Mouse (Mus musculus) hindbrain, embryonic 10.5 days (tissue): ENCODE data around the gene Fscn2. TPM values are rescaled to one million over a fixed set of nuclear protein-coding genes. Genes with fewer than 3 reads are reported as not detected.

Experiments
- DNase-seq: peaks from one replicate; pipeline ENCODE4 v3.0.0-alpha.2; 2017; ENCODE audit warnings: low spot score
- H3K27ac ChIP-seq: fragments of 300-500 bp; sonication (generic); 2 replicates; pipeline ENCODE4 v1.5.1; 2016; ENCODE audit warnings: mild to moderate bottlenecking, moderate library complexity
- H3K27me3 ChIP-seq: fragments of 300-500 bp; sonication (generic); 2 replicates; pipeline ENCODE4 v1.6.1; 2016; ENCODE audit warnings: mild to moderate bottlenecking; ENCODE audit not compliant: poor library complexity, insufficient read depth, severe bottlenecking
- H3K36me3 ChIP-seq: fragments of 300-500 bp; sonication (generic); 2 replicates; pipeline ENCODE4 v1.6.1; 2016; ENCODE audit warnings: mild to moderate bottlenecking, moderate library complexity
- H3K4me1 ChIP-seq: fragments of 300-500 bp; sonication (generic); replicated peaks from 2 replicates; pipeline ENCODE4 v1.6.1; 2016; ENCODE audit warnings: mild to moderate bottlenecking
- H3K4me3 ChIP-seq: fragments of 300-500 bp; sonication (generic); 2 replicates; pipeline ENCODE4 v1.5.1; 2016; ENCODE audit warnings: mild to moderate bottlenecking, moderate library complexity
- H3K9me3 ChIP-seq: fragments of 300-500 bp; sonication (generic); 2 replicates; pipeline ENCODE4 v1.6.1; 2016; ENCODE audit warnings: mild to moderate bottlenecking, moderate library complexity
- WGBS: fragments of 180-500 bp; shearing (Covaris S2); methylation state at CpG from one replicate; pipeline ENCODE4 v1.1.7; 2016; 5-methylcytosine and 5-hydroxymethylcytosine counted together
- polyA plus RNA-seq: library from polyadenylated mRNA; unstranded; fragments of >200 nt; fragmentation: Nextera tagmentation; extraction: Ambion mirVana; gene quantifications from 2 replicates; pipeline ENCODE4 v1.2.1, GENCODE M21; 2016

Gene Fscn2
- polyA plus RNA-seq, 1 experiment from 2014 or later = 0.77 TPM

- no peaks in the 10 kb centered on the region for H3K9me3 ChIP-seq
- H3K36me3 ChIP-seq = no peaks in the 10 kb centered on the region
- H3K4me3 ChIP-seq = no peak overlapping the region
- no peak overlapping the region for H3K27ac ChIP-seq
- WGBS = 86% methylated on average over 15 of the region's 15 CpGs
- no peak for DNase-seq
- peaks cover 70% of the 10 kb centered on the region for H3K4me1 ChIP-seq
- peaks cover 10% of the 10 kb centered on the region; the same call in 1 of the 2 replicates for H3K27me3 ChIP-seq
Measured at GRCm38 (mm10) chr11:120356319-120356840, 5.0 kb upstream of the Fscn2 start.

GRCm38 (mm10) chr11:120356900-120357299 lies 4.4 kb upstream of the Fscn2 start:
- no peak overlapping the region for H3K27ac ChIP-seq
- DNase-seq = no peak
- H3K9me3 ChIP-seq = no peaks in the 10 kb centered on the region
- H3K4me1 ChIP-seq = peaks cover 69% of the 10 kb centered on the region
- no peaks in the 10 kb centered on the region for H3K36me3 ChIP-seq
- no peak overlapping the region for H3K4me3 ChIP-seq
- 93% methylated on average over 4 of the region's 4 CpGs for WGBS
- peaks cover 10% of the 10 kb centered on the region; the same call in 1 of the 2 replicates for H3K27me3 ChIP-seq

GRCm38 (mm10) chr11:120357791-120358401 lies 3.4 kb upstream of the Fscn2 start:
- H3K36me3 ChIP-seq = no peaks in the 10 kb centered on the region
- H3K4me1 ChIP-seq = peaks cover 66% of the 10 kb centered on the region
- no peaks in the 10 kb centered on the region for H3K9me3 ChIP-seq
- 24% methylated on average over 10 of the region's 10 CpGs for WGBS
- peak overlapping the region; percentile 6; the same call in 1 of the 2 replicates for H3K4me3 ChIP-seq
- peak; percentile 58 for DNase-seq
- peaks cover 5% of the 10 kb centered on the region; the same call in 1 of the 2 replicates for H3K27me3 ChIP-seq
- H3K27ac ChIP-seq = peak overlapping the region; percentile 79

- DNase-seq = no peak
Measured at GRCm38 (mm10) chr11:120359391-120359790, 1.9 kb upstream of the Fscn2 start.

GRCm38 (mm10) chr11:120360062-120360461 lies 1.3 kb upstream of the Fscn2 start:
- no peaks in the 10 kb centered on the region for H3K9me3 ChIP-seq
- 54% methylated on average over 8 of the region's 8 CpGs for WGBS
- no peaks in the 10 kb centered on the region for H3K36me3 ChIP-seq
- DNase-seq = no peak
- H3K27ac ChIP-seq = peak overlapping the region; percentile 50; the same call in 1 of the 2 replicates
- no peak overlapping the region for H3K4me3 ChIP-seq
- no peaks in the 10 kb centered on the region for H3K27me3 ChIP-seq
- H3K4me1 ChIP-seq = peaks cover 60% of the 10 kb centered on the region

More at GRCm38 (mm10) chr11:120359391-120359790, 1.9 kb upstream of the Fscn2 start:
- Histone ChIP-seq H3K9me3 (no peaks in the 10 kb centered on the region), H3K36me3 (no peaks in the 10 kb centered on the region), H3K27me3 (no peaks in the 10 kb centered on the region), H3K4me3 (no peak overlapping the region), H3K4me1 (peaks cover 60% of the 10 kb centered on the region), H3K27ac (peak overlapping the region; percentile 79; the same call in 1 of the 2 replicates)
- 86% methylated on average over 6 of the region's 6 CpGs for WGBS

GRCm38 (mm10) chr11:120360755-120361154 lies 579 bp upstream of the Fscn2 start:
- WGBS = 73% methylated on average over 5 of the region's 5 CpGs
- Histone ChIP-seq H3K4me3 (no peak overlapping the region; the same call in 1 of the 2 replicates), H3K27ac (peak overlapping the region; percentile 31; the same call in 1 of the 2 replicates), H3K4me1 (peaks cover 62% of the 10 kb centered on the region), H3K9me3 (no peaks in the 10 kb centered on the region), H3K27me3 (no peaks in the 10 kb centered on the region), H3K36me3 (no peaks in the 10 kb centered on the region)
- DNase-seq = no peak

- Histone ChIP-seq H3K27me3 (no peaks in the 10 kb centered on the region), H3K4me1 (peaks cover 70% of the 10 kb centered on the region), H3K36me3 (no peaks in the 10 kb centered on the region), H3K27ac (peak overlapping the region; percentile 43; the same call in 1 of the 2 replicates), H3K4me3 (no peak overlapping the region), H3K9me3 (no peaks in the 10 kb centered on the region)
- no peak for DNase-seq
- WGBS = 86% methylated on average over 6 of the region's 6 CpGs
Measured at GRCm38 (mm10) chr11:120362891-120363290, 1.6 kb downstream of the Fscn2 start.

- 35% methylated on average over 7 of the region's 7 CpGs for WGBS
- peak overlapping the region; percentile 54 for H3K27ac ChIP-seq
Measured at GRCm38 (mm10) chr11:120366443-120367027, 5.2 kb downstream of the Fscn2 start.

GRCm38 (mm10) chr11:120369656-120370055 lies 8.3 kb downstream of the Fscn2 start:
- no peaks in the 10 kb centered on the region for H3K27me3 ChIP-seq
- H3K4me3 ChIP-seq = no peak overlapping the region
- peaks cover 67% of the 10 kb centered on the region for H3K36me3 ChIP-seq
- H3K4me1 ChIP-seq = peaks cover 36% of the 10 kb centered on the region
- DNase-seq = peak; percentile 66
- H3K9me3 ChIP-seq = no peaks in the 10 kb centered on the region
- H3K27ac ChIP-seq = peak overlapping the region; percentile 80
- 37% methylated on average over 8 of the region's 8 CpGs for WGBS

More at GRCm38 (mm10) chr11:120366443-120367027, 5.2 kb downstream of the Fscn2 start:
- no peaks in the 10 kb centered on the region for H3K27me3 ChIP-seq
- H3K9me3 ChIP-seq = no peaks in the 10 kb centered on the region
- DNase-seq = no peak
- peaks cover 47% of the 10 kb centered on the region for H3K4me1 ChIP-seq
- H3K4me3 ChIP-seq = no peak overlapping the region
- H3K36me3 ChIP-seq = peaks cover 36% of the 10 kb centered on the region

GRCm38 (mm10) chr11:120373025-120373424 lies 11.7 kb downstream of the Fscn2 start:
- 62% methylated on average over 13 of the region's 13 CpGs for WGBS
- Histone ChIP-seq H3K27ac (no peak overlapping the region), H3K4me1 (peaks cover 27% of the 10 kb centered on the region), H3K36me3 (peaks cover 93% of the 10 kb centered on the region), H3K9me3 (no peaks in the 10 kb centered on the region), H3K27me3 (no peaks in the 10 kb centered on the region), H3K4me3 (no peak overlapping the region)
- DNase-seq = no peak

- no peaks in the 10 kb centered on the region for H3K27me3 ChIP-seq
- peaks cover 32% of the 10 kb centered on the region for H3K4me1 ChIP-seq
- no peak overlapping the region for H3K27ac ChIP-seq
- DNase-seq = no peak
- no peaks in the 10 kb centered on the region for H3K9me3 ChIP-seq
- no peak overlapping the region for H3K4me3 ChIP-seq
- H3K36me3 ChIP-seq = peaks cover 83% of the 10 kb centered on the region
- 93% methylated on average over 23 of the region's 23 CpGs for WGBS
Measured at GRCm38 (mm10) chr11:120373820-120374586, 12.7 kb downstream of the Fscn2 start.

GRCm38 (mm10) chr11:120375324-120375723 lies 14.0 kb downstream of the Fscn2 start:
- 95% methylated on average over 10 of the region's 10 CpGs for WGBS
- H3K27ac ChIP-seq = no peak overlapping the region
- H3K27me3 ChIP-seq = no peaks in the 10 kb centered on the region
- H3K4me1 ChIP-seq = peaks cover 30% of the 10 kb centered on the region
- no peaks in the 10 kb centered on the region for H3K9me3 ChIP-seq
- peaks cover 75% of the 10 kb centered on the region for H3K36me3 ChIP-seq
- no peak overlapping the region for H3K4me3 ChIP-seq
- DNase-seq = no peak
